Mouse (Mus musculus): ENCODE data around the gene Grb7. TPM values are rescaled to one million over a fixed set of nuclear protein-coding genes. Genes with fewer than 3 reads are reported as not detected.

The Grb7 gene
- polyA plus RNA-seq, 1 experiment from 2014 or later, result 2.9 TPM

GRCm38 (mm10) chr11:98417074-98417473 is 29.1 kb upstream of the Grb7 start:
- no peak overlapping the region for H3K4me2 ChIP-seq
- H3K4me1 ChIP-seq, result peaks cover 69% of the 10 kb centered on the region
- 94% methylated on average over 1 of the region's 1 CpGs for WGBS
- no peaks in the 10 kb centered on the region for H3K9me3 ChIP-seq
- ATAC-seq (ENCODE audit: extremely low read depth, insufficient number of reproducible peaks, low FRiP score, low TSS enrichment), result no peak
- no peaks in the 10 kb centered on the region for H3K27me3 ChIP-seq (replicated peaks)
- peak overlapping the region; percentile 19; the same call in 1 of the 2 replicates for H3K9ac ChIP-seq
- peaks cover 48% of the 10 kb centered on the region for H3K36me3 ChIP-seq
- H3K4me3 ChIP-seq, result no peak overlapping the region
- no peak overlapping the region for H3K27ac ChIP-seq (replicated peaks)

- no peak for ATAC-seq (ENCODE audit: extremely low read depth, insufficient number of reproducible peaks, low FRiP score, low TSS enrichment)
- H3K27ac ChIP-seq (replicated peaks), result peak overlapping the region; percentile 25; the same call in 1 of the 2 replicates
- H3K4me3 ChIP-seq, result no peak overlapping the region
- no peak overlapping the region for H3K4me2 ChIP-seq
- peaks cover 69% of the 10 kb centered on the region for H3K4me1 ChIP-seq
- H3K9me3 ChIP-seq, result no peaks in the 10 kb centered on the region
- no peaks in the 10 kb centered on the region for H3K27me3 ChIP-seq (replicated peaks)
- WGBS, result 31% methylated on average over 6 of the region's 6 CpGs
- peak overlapping the region; percentile 9; the same call in 1 of the 2 replicates for H3K9ac ChIP-seq
- peaks cover 60% of the 10 kb centered on the region for H3K36me3 ChIP-seq
Measured at GRCm38 (mm10) chr11:98418273-98418672, 27.9 kb upstream of the Grb7 start.

DNA sequence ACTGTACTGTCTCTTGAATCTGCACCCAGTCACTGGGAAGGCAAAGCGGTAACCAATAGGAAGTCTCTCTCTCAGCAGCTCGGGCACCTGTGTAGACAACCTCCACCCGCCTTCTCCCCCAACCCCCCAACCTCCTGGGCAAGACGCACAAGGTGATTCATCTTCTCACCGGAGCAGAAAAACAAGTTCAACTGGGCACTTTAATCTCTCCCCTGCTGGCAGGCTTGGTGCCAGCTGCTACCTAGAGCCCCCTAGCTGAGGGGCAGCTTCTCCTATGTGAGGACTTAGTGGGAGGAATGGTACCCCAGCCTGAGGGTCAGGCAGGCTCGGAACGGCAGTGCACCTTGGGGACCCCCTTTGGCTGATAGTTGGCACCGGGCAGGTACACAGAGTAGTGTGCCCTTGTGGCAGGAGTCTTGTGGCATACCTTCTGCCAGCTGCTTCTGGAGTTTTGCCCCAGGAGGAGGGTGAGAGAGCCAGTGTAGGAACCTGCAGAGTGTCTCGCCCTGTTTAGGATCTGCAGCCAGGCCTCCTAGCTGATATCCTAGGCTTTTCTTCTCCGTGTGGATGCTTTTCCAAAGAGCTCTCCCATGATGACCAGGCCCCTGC is 27.2 kb upstream of the Grb7 start:
- H3K36me3 ChIP-seq, result peaks cover 67% of the 10 kb centered on the region
- peaks cover 61% of the 10 kb centered on the region for H3K4me1 ChIP-seq

DNA sequence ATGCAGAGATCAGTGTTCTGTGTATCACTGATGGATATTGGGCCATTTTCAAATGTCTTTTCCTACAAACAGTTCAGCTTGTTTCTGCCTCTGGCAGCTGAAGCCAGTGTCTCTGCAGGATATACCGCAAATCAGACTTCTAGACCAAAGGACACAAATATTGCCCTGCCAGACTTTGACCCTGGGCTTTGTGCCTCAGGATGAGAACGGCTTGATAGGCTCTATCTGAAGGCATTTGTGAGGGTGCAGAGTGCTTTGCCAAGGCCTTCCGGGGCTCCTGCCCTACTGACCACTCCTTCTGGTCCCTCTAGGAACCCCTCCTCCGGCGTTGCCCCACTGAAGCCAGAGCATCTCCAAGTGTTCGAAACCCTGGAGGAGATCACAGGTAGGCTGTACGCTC is 19.6 kb upstream of the Grb7 start:
- no peak overlapping the region for H3K27ac ChIP-seq (replicated peaks)
- no peaks in the 10 kb centered on the region for H3K4me1 ChIP-seq
- H3K4me2 ChIP-seq, result no peak overlapping the region
- WGBS, result 87% methylated on average over 7 of the region's 7 CpGs
- H3K27me3 ChIP-seq (replicated peaks), result no peaks in the 10 kb centered on the region
- ATAC-seq (ENCODE audit: extremely low read depth, insufficient number of reproducible peaks, low FRiP score, low TSS enrichment), result no peak
- peaks cover 100% of the 10 kb centered on the region for H3K36me3 ChIP-seq
- no peak overlapping the region for H3K9ac ChIP-seq
- H3K4me3 ChIP-seq, result no peak overlapping the region
- no peaks in the 10 kb centered on the region for H3K9me3 ChIP-seq

More for the DNA sequence above, 27.2 kb upstream of the Grb7 start:
- Histone ChIP-seq H3K27me3 (replicated peaks) (no peaks in the 10 kb centered on the region), H3K9ac (peak overlapping the region; percentile 9), H3K4me3 (no peak overlapping the region), H3K9me3 (no peaks in the 10 kb centered on the region), H3K27ac (replicated peaks) (peak overlapping the region; percentile 25), H3K4me2 (no peak overlapping the region)
- WGBS, result 76% methylated on average over 10 of the region's 10 CpGs
- no peak for ATAC-seq (ENCODE audit: extremely low read depth, insufficient number of reproducible peaks, low FRiP score, low TSS enrichment)

DNA sequence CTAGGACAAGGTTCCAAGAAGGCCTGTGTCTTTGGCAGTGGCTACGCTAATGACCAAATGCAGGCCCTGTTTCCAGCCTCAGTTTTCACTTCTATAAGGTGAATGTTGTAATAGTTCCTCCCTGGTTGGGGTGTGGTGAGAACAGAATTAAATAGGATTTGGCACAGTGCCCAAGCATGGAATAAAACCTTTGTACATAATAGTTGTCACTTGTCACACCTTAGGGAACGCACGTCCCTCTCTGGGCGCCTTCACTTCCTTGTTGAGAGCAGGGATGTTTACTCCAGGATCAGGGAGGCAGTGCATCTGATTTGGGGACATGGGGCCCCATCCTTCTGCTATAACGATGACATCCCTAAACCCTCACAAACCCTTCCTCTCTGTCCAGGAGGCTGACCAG is 17.8 kb upstream of the Grb7 start:
- no peak overlapping the region for H3K27ac ChIP-seq (replicated peaks)
- no peaks in the 10 kb centered on the region for H3K4me1 ChIP-seq
- no peak for ATAC-seq (ENCODE audit: extremely low read depth, insufficient number of reproducible peaks, low FRiP score, low TSS enrichment)
- no peak overlapping the region for H3K4me3 ChIP-seq
- peaks cover 100% of the 10 kb centered on the region for H3K36me3 ChIP-seq
- no peak overlapping the region for H3K4me2 ChIP-seq
- 78% methylated on average over 5 of the region's 5 CpGs for WGBS
- no peaks in the 10 kb centered on the region for H3K9me3 ChIP-seq
- H3K27me3 ChIP-seq (replicated peaks), result no peaks in the 10 kb centered on the region
- H3K9ac ChIP-seq, result no peak overlapping the region

GRCm38 (mm10) chr11:98431743-98432502 is 14.3 kb upstream of the Grb7 start:
- WGBS, result 69% methylated on average over 9 of the region's 9 CpGs
- ATAC-seq (ENCODE audit: extremely low read depth, insufficient number of reproducible peaks, low FRiP score, low TSS enrichment), result no peak
- Histone ChIP-seq H3K4me2 (no peak overlapping the region), H3K4me3 (no peak overlapping the region), H3K27ac (replicated peaks) (no peak overlapping the region), H3K36me3 (peaks cover 100% of the 10 kb centered on the region), H3K9ac (no peak overlapping the region), H3K9me3 (no peaks in the 10 kb centered on the region), H3K27me3 (replicated peaks) (no peaks in the 10 kb centered on the region), H3K4me1 (no peaks in the 10 kb centered on the region)

GRCm38 (mm10) chr11:98435723-98436122 is 10.5 kb upstream of the Grb7 start:
- 83% methylated on average over 9 of the region's 9 CpGs for WGBS
- H3K36me3 ChIP-seq, result peaks cover 69% of the 10 kb centered on the region
- peaks cover 17% of the 10 kb centered on the region for H3K4me1 ChIP-seq
- no peak overlapping the region for H3K9ac ChIP-seq
- no peak overlapping the region for H3K4me2 ChIP-seq
- H3K27me3 ChIP-seq (replicated peaks), result no peaks in the 10 kb centered on the region
- H3K4me3 ChIP-seq, result no peak overlapping the region
- no peaks in the 10 kb centered on the region for H3K9me3 ChIP-seq
- H3K27ac ChIP-seq (replicated peaks), result no peak overlapping the region
- no peak for ATAC-seq (ENCODE audit: extremely low read depth, insufficient number of reproducible peaks, low FRiP score, low TSS enrichment)

- 0 out of 2 replicates have a peak overlapping the region, but pooled peaks have one; percentile 85 for H3K9ac ChIP-seq
Measured at GRCm38 (mm10) chr11:98437441-98437840, 8.8 kb upstream of the Grb7 start.

DNA sequence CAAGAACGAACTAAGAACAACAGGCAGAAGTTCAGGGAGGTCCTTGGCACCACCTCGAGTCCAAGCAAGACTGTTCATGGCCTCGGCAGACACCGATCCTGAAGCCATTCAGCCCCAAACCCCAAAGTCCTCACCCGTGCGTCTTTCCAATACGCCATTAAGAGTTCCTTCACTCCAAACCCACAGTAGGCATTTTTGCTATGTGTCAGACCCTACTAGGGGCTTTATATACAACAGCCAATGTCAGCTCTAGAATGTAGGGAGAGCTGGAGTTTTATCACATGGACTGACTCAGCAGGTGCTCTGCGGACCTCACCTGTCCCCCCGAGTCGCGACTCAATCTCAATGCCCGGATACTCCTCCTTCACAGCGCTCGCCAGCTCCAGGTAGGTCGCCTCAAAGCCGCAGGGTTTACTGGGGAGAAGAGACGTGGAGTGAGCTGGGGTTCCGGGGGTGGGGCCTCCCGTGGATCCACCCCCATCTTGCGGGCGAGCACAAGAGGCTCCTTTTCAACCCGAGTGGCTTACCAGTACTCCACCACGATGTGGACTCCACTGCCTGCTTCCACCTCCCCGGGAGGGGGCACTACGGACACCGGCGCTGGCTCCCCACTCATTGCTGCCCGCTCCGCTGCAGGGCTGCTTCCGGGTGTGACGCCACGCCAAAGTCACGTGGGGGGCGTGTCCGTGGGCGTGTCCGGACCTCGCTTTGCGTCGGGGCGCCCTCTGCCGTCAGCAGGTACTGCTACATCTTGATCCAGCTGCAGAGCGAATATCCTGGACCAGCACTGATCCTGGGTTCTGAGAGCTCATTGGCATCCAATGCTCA is 7.6 kb upstream of the Grb7 start, which contains the start of gene Mien1:
Gene Mien1, minus strand, starts transcription at position 661 of the 828 bp plus-strand sequence.
- Histone ChIP-seq H3K4me2 (peak within 1 kb of the TSS; percentile 93), H3K27ac (replicated peaks) (peak within 1 kb of the TSS; percentile 71), H3K27me3 (replicated peaks) (no peaks in the 10 kb centered on the region), H3K9ac (peak within 1 kb of the TSS; percentile 85), H3K9me3 (0 out of 2 replicates have a peak, but pooled peaks cover under 1% of the 10 kb centered on the region), H3K36me3 (peaks cover 41% of the 10 kb centered on the region), H3K4me3 (peak within 1 kb of the TSS; percentile 78), H3K4me1 (peaks cover 17% of the 10 kb centered on the region)
- 2% methylated on average over 43 of the region's 43 CpGs for WGBS
- peak; percentile 85 for ATAC-seq (ENCODE audit: extremely low read depth, insufficient number of reproducible peaks, low FRiP score, low TSS enrichment)

More at GRCm38 (mm10) chr11:98437441-98437840, 8.8 kb upstream of the Grb7 start:
- no peaks in the 10 kb centered on the region for H3K27me3 ChIP-seq (replicated peaks)
- peaks cover 17% of the 10 kb centered on the region for H3K4me1 ChIP-seq
- no peaks in the 10 kb centered on the region for H3K9me3 ChIP-seq
- WGBS, result 77% methylated on average over 6 of the region's 6 CpGs
- peaks cover 52% of the 10 kb centered on the region for H3K36me3 ChIP-seq
- H3K4me3 ChIP-seq, result no peak overlapping the region
- peak overlapping the region; percentile 71; the same call in 1 of the 2 replicates for H3K27ac ChIP-seq (replicated peaks)
- no peak for ATAC-seq (ENCODE audit: extremely low read depth, insufficient number of reproducible peaks, low FRiP score, low TSS enrichment)
- H3K4me2 ChIP-seq, result peak overlapping the region; percentile 93; the same call in 1 of the 2 replicates

DNA sequence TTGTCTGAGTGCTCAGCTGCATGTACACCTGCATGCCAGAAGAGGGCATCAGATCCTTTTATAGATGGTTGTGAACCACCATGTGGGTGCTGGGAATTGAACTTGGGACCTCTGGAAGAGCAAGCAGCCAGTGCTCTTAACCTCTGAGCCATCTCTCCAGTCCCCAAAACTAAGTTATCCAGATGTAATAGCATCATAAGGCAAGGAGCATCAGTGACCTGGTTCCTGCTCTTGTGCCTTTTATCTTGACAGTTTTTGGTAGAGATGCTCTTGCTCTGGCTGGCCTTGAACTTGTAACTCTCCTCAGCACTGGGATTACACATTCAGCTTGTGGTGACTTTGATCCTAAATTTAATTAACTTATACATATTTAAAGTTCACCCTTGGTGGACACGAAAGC is 2.5 kb upstream of the Grb7 start:
- Histone ChIP-seq H3K27ac (replicated peaks) (no peak overlapping the region), H3K4me1 (peaks cover 32% of the 10 kb centered on the region), H3K4me2 (no peak overlapping the region), H3K27me3 (replicated peaks) (peaks cover 29% of the 10 kb centered on the region), H3K4me3 (no peak overlapping the region), H3K36me3 (no peaks in the 10 kb centered on the region), H3K9ac (no peak overlapping the region), H3K9me3 (0 out of 2 replicates have a peak, but pooled peaks cover 3% of the 10 kb centered on the region)
- WGBS, result 91% methylated on average over 1 of the region's 1 CpGs
- ATAC-seq (ENCODE audit: extremely low read depth, insufficient number of reproducible peaks, low FRiP score, low TSS enrichment), result no peak

DNA sequence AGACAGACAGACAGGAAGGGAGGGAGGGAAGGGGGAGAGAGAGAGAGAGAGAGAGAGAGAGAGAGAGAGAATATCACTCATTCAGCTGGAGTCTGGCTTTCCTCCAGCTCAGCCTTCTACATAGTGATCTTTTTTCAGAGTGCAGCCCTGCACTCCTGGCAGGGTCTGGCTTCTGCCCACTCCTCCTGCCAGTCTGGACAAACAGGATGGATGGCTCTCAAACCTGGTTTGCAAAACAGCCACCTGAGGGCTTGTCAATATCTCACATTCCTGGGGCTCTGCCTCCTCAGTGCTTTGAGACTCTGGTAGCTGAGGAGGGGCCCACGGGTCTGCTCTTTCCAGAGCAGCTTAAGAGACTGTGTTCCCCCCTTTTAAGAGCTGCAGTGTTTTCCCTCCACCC is 956 bp upstream of the Grb7 start:
- H3K27ac ChIP-seq (replicated peaks), result no peak overlapping the region
- H3K4me1 ChIP-seq, result peaks cover 26% of the 10 kb centered on the region
- H3K36me3 ChIP-seq, result no peaks in the 10 kb centered on the region
- no peak for ATAC-seq (ENCODE audit: extremely low read depth, insufficient number of reproducible peaks, low FRiP score, low TSS enrichment)
- WGBS, result 33% methylated on average over 1 of the region's 1 CpGs
- H3K27me3 ChIP-seq (replicated peaks), result peaks cover 41% of the 10 kb centered on the region
- 0 out of 2 replicates have a peak, but pooled peaks cover 3% of the 10 kb centered on the region for H3K9me3 ChIP-seq
- H3K4me2 ChIP-seq, result no peak overlapping the region
- H3K9ac ChIP-seq, result no peak overlapping the region
- H3K4me3 ChIP-seq, result no peak overlapping the region
